Mouse (Mus musculus) neural tube, embryonic 15.5 days (tissue): Measurements from ENCODE around the gene Tbl1xr1. TPM values are rescaled to one million over a fixed set of nuclear protein-coding genes. Genes with fewer than 3 reads are reported as not detected.
A peak's percentile ranks its signal among the peaks of the same experiment; 100 is the strongest.

Source experiments
- ATAC-seq: fragments of 200-750 bp; cut with Nextera tagmentation; 2 replicates; pipeline ENCODE4 v1.8.0; 2017; ENCODE audit warnings: mild to moderate bottlenecking, moderate TSS enrichment, moderate library complexity; ENCODE audit not compliant: low FRiP score
- H3K27ac ChIP-seq: fragments of 300-500 bp; sonication (generic); replicated peaks from 2 replicates; pipeline ENCODE4 v1.5.1; 2015; ENCODE audit warnings: mild to moderate bottlenecking, inconsistent platforms
- H3K27me3 ChIP-seq: fragments of 300-500 bp; sonication (generic); replicated peaks from 2 replicates; pipeline ENCODE4 v1.6.1; 2015; ENCODE audit warnings: inconsistent platforms
- H3K36me3 ChIP-seq: fragments of 300-500 bp; sonication (generic); 2 replicates; pipeline ENCODE4 v1.6.1; 2015; ENCODE audit warnings: inconsistent platforms
- H3K4me1 ChIP-seq: fragments of 300-500 bp; sonication (generic); 2 replicates; pipeline ENCODE4 v1.6.1; 2015; ENCODE audit warnings: inconsistent platforms
- H3K4me2 ChIP-seq: fragments of 300-500 bp; sonication (generic); 2 replicates; pipeline ENCODE4 v1.6.1; 2015; ENCODE audit warnings: inconsistent platforms, mild to moderate bottlenecking, moderate library complexity
- H3K4me3 ChIP-seq: fragments of 300-500 bp; sonication (generic); replicated peaks from 2 replicates; pipeline ENCODE4 v1.5.1; 2015; ENCODE audit warnings: mild to moderate bottlenecking, inconsistent platforms
- H3K9ac ChIP-seq: fragments of 300-500 bp; sonication (generic); replicated peaks from 2 replicates; pipeline ENCODE4 v1.6.1; 2015; ENCODE audit warnings: mild to moderate bottlenecking, inconsistent platforms
- H3K9me3 ChIP-seq: fragments of 300-500 bp; sonication (generic); replicated peaks from 2 replicates; pipeline ENCODE4 v1.6.1; 2016; ENCODE audit warnings: inconsistent platforms
- WGBS: fragments of 180-500 bp; shearing (Covaris S2); methylation state at CpG from one replicate; pipeline ENCODE4 v1.1.7; 2015; ENCODE audit warnings: mixed read lengths; 5-methylcytosine and 5-hydroxymethylcytosine counted together
- polyA plus RNA-seq: library from polyadenylated mRNA; unstranded; fragments of >200 nt; fragmentation: Nextera tagmentation; extraction: Ambion mirVana; gene quantifications from 2 replicates; pipeline ENCODE4 v1.2.1, GENCODE M21; 2015

Tbl1xr1 gene
- polyA plus RNA-seq, result 16.1 and 18.3 TPM in 2 replicates

DNA sequence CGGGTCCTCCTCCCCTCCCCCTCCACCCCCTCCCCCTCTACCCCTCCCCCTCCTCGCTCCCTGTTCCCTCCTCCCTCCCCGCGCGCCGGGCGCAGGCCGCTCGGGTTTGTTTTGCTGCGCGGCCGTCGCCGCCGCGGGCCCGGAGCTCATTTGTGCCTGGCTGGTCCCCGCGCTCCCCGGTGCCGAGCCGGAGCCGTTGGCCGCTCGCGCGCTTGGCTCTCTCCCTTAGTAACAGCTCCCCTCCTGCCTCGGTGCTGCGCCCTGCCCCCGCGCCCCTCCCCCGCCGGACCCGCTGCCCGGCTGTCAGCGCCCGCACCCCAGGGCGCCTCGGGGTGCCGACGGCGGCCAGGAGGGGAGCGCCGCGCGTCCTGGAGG lies at the start of gene Tbl1xr1:
Gene Tbl1xr1, plus strand, starts transcription at position 92 of the 375 bp plus-strand sequence.
- no peaks in the 10 kb centered on the region for H3K36me3 ChIP-seq
- peak within 1 kb of the TSS; percentile 99 for H3K27ac ChIP-seq
- H3K9me3 ChIP-seq, result no peaks in the 10 kb centered on the region
- ATAC-seq, result peak; percentile 94
- H3K4me1 ChIP-seq, result peaks cover 40% of the 10 kb centered on the region
- peak within 1 kb of the TSS; percentile 74 for H3K4me2 ChIP-seq
- no peaks in the 10 kb centered on the region for H3K27me3 ChIP-seq
- 0% methylated on average over 24 of the region's 46 CpGs for whole genome bisulfite sequencing
- H3K4me3 ChIP-seq, result peak within 1 kb of the TSS; percentile 89
- H3K9ac ChIP-seq, result peak within 1 kb of the TSS; percentile 84

DNA sequence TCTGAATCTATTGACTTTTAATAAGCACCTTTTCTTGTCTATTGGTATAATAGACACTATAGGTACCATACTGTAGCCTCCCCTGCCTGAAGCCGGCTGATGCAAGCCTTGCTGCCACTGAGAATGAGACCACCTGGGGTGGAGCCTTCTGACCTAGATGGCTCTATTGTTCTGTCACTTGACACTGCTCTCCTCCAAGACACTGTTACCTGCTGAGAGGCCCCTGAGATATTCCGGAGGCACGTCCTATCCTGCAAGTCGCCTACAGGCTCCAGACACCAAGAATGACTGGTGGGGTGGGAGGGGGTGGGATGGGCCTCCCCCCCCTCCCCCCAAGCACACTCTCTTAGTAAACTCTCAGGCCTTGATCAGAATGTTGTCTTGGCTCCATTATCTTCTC lies 38.4 kb upstream of the Tbl1xr1 start:
- Histone ChIP-seq H3K4me3 (no peak overlapping the region), H3K36me3 (no peaks in the 10 kb centered on the region), H3K4me1 (no peaks in the 10 kb centered on the region), H3K9ac (no peak overlapping the region), H3K27ac (no peak overlapping the region), H3K27me3 (no peaks in the 10 kb centered on the region), H3K9me3 (no peaks in the 10 kb centered on the region), H3K4me2 (no peak overlapping the region)
- WGBS, result 22% methylated on average over 4 of the region's 4 CpGs
- no peak for ATAC-seq

DNA sequence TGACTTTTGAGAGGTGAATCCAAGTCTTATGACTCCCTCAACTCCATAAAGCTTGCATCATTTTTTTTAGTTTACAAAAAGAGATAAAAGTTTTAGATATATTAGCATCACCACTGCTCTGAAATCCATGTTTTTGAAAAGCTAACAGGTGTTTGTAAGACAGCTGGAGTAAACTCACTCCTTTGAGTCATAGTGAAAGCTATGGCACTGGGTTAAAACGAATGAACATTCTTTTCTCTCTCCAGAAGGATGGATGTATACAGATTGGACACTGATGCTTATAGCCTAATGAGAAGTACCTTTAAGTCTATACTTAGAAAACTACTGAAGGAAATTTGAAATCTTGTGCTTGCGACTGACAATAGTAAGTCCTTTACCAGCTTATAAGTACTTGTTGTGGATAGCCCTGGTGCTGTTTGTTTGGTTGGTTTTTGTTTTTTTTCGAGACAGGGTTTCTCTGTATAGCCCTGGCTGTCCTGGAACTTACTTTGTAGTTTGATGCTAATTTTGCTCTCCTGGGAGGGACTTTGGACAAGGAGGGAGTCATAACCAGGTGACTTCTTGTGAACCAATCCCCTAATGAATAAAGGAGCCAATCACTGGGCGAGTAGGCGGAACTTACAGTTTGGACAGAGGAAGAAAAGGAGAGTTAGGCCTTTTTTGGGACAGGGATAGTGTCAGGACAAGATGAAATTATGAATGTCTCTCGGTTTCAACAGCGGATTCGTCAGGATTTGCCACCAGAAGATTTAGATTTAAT lies 37.2 kb upstream of the Tbl1xr1 start:
- Histone ChIP-seq H3K9ac (no peak overlapping the region), H3K4me2 (no peak overlapping the region), H3K4me1 (no peaks in the 10 kb centered on the region), H3K27ac (no peak overlapping the region), H3K27me3 (no peaks in the 10 kb centered on the region), H3K4me3 (no peak overlapping the region), H3K36me3 (no peaks in the 10 kb centered on the region), H3K9me3 (no peaks in the 10 kb centered on the region)
- WGBS, result 95% methylated on average over 8 of the region's 8 CpGs
- no peak for ATAC-seq

DNA sequence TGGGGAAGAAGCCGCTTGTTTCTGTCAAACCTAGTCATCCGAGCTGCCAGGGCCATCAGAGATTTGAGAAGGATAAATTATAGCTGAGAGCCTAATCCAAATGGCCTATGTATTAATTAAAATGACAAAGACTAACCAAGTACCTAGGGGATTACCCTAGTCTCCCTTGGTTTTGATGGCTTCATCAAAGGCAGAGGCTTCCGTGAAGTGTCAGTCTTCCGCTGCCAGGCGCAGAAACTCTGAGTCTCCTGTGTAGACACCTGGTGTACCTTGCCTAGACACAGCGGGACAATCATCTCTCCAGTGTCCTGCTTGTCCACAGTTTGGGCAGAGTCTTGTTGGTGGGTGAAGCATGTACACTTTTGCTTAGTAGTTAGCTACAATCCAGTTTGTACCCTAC lies 35.8 kb upstream of the Tbl1xr1 start:
- Histone ChIP-seq H3K36me3 (no peaks in the 10 kb centered on the region), H3K4me1 (no peaks in the 10 kb centered on the region), H3K4me3 (no peak overlapping the region), H3K27ac (no peak overlapping the region), H3K9me3 (no peaks in the 10 kb centered on the region), H3K4me2 (no peak overlapping the region), H3K9ac (no peak overlapping the region), H3K27me3 (no peaks in the 10 kb centered on the region)
- WGBS, result 61% methylated on average over 6 of the region's 6 CpGs
- ATAC-seq, result no peak

DNA sequence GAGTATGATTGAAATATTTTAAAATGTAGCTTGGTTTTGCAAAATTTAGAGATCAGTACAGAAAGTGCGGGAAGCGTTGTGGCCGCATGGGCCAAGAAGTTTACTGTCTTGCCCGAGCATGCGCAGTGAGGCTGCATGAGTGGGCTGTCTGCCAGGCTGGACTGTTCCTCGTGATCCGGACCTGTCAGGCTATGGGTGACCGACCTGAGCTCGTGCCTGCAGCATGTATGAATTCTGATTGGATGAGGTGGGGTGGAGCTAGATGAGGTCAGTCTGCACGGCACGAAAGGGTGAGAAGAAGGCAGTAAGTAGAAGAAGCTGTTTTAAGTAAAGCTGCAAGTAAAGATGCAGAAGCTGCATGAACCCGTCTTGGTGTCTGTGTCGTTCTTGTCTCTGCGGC lies 29.2 kb upstream of the Tbl1xr1 start:
- WGBS, result 88% methylated on average over 14 of the region's 14 CpGs
- no peak overlapping the region for H3K4me2 ChIP-seq
- no peak overlapping the region for H3K9ac ChIP-seq
- H3K27me3 ChIP-seq, result no peaks in the 10 kb centered on the region
- no peaks in the 10 kb centered on the region for H3K36me3 ChIP-seq
- no peaks in the 10 kb centered on the region for H3K4me1 ChIP-seq
- H3K27ac ChIP-seq, result no peak overlapping the region
- no peak for ATAC-seq
- no peaks in the 10 kb centered on the region for H3K9me3 ChIP-seq
- no peak overlapping the region for H3K4me3 ChIP-seq

DNA sequence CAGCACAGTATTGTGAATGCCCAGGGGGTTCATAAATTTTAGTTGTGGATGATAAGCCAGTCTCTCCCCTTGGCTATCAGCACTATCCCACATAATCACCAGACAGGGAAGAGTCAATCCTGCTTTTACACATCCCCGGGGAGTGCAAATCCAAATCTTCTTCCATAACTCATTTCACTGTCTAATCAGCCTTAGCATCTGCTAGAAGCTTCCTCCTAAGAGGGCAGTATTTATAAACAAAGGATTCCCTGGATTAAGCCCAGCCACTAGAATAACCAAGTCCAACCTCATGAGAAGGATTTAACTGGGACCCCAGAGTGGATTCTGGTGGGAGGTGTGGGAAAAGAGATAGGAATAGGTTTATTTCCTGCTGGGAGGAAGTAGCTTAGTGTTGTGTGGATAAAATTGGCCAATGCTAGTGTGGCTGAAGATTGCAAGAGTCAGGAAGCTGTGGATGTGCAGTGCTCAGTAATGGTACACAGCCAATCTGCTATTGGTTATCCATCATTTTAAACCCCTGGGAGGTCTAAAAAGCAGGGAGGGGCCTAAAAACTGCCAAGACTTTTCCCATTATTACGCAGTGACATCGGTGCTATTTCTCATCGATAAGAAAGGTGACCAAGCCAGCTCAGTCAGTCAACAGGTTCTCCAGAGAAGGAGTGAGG lies 19.7 kb upstream of the Tbl1xr1 start:
- H3K4me2 ChIP-seq, result no peak overlapping the region
- WGBS, result 60% methylated on average over 4 of the region's 4 CpGs
- no peak overlapping the region for H3K9ac ChIP-seq
- no peaks in the 10 kb centered on the region for H3K36me3 ChIP-seq
- no peak overlapping the region for H3K4me3 ChIP-seq
- no peaks in the 10 kb centered on the region for H3K4me1 ChIP-seq
- no peaks in the 10 kb centered on the region for H3K9me3 ChIP-seq
- H3K27me3 ChIP-seq, result no peaks in the 10 kb centered on the region
- no peak; the same call in 1 of the 2 replicates for ATAC-seq
- H3K27ac ChIP-seq, result no peak overlapping the region

DNA sequence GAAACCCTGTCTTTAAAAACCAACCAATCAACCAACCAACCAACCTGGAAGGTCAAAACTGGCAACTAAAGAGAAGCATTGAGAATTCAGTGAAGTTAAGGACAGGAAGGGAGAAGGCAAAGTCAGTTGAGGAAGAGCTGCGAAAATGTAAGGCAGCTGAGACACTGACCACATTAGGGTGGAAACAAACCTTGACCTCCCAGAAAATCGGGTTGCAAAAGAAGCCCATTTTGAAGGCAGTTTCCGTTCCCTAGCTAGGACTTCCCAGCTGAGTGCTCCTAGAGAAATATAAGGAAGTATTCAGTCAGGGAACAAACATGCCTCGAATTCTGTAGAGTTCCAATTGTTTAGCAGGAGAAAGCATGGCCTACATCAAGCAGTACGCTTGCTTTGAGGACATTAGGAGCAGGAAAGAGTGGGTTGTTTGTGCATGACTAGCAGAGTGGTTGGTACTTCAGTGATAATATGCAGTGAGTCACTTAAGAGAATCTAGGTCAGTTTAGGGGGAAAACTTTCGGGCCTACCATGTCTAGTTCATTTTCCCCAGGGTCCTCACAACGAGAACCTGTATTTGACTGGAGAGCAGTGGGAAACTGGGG lies 18.1 kb upstream of the Tbl1xr1 start:
- Histone ChIP-seq H3K9me3 (no peaks in the 10 kb centered on the region), H3K36me3 (no peaks in the 10 kb centered on the region), H3K4me3 (no peak overlapping the region), H3K4me2 (no peak overlapping the region), H3K4me1 (no peaks in the 10 kb centered on the region), H3K27me3 (no peaks in the 10 kb centered on the region), H3K9ac (no peak overlapping the region), H3K27ac (no peak overlapping the region)
- no peak for ATAC-seq
- 87% methylated on average over 7 of the region's 7 CpGs for WGBS

DNA sequence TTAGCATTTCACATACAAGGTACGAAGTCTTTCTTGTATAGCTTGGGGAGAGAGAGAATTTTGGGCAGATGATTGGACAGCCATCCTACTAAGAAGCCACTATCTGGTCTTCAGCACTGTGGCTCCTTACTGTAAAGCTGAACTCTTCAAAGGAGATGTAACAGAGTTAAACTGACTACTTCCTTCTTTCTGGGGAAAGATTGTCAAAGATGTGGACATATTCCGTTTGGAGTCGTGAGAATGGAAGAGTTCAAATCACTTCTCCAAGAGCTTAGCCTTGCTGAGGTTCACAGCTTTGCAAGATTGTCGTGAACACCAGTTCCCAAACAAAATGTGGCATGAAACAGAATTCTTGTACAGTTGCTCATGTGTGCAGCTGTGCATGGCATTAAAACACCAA lies 15.3 kb upstream of the Tbl1xr1 start:
- WGBS, result 93% methylated on average over 4 of the region's 4 CpGs

DNA sequence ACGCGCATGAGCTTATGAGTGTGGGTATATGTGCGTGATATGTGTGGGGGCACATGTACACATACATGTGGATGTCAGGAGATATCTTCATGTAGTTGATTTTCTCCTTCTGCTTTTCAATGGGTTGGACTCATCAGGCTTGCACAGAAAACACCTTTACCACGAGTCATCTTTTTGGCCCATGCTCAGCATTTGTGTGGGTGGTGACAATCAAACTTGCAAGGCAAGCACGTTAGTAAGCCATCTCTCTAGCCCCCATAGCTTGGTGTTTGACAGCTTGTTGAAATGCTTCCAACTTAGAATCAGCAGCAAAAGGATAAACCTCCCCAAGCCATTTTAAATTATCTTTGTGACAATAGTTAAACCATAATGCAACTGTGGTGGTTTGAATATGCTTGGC lies 7.8 kb upstream of the Tbl1xr1 start:
- Histone ChIP-seq H3K4me3 (no peak overlapping the region), H3K9me3 (no peaks in the 10 kb centered on the region), H3K36me3 (no peaks in the 10 kb centered on the region), H3K27ac (no peak overlapping the region), H3K27me3 (no peaks in the 10 kb centered on the region), H3K4me1 (0 out of 2 replicates have a peak, but pooled peaks cover 4% of the 10 kb centered on the region), H3K4me2 (no peak overlapping the region), H3K9ac (no peak overlapping the region)
- ATAC-seq, result no peak
- WGBS, result 90% methylated on average over 5 of the region's 5 CpGs

More for the DNA sequence above, 15.3 kb upstream of the Tbl1xr1 start:
- Histone ChIP-seq H3K4me3 (no peak overlapping the region), H3K4me1 (no peaks in the 10 kb centered on the region), H3K4me2 (no peak overlapping the region), H3K9ac (no peak overlapping the region), H3K27me3 (no peaks in the 10 kb centered on the region), H3K36me3 (no peaks in the 10 kb centered on the region), H3K27ac (no peak overlapping the region), H3K9me3 (no peaks in the 10 kb centered on the region)
- no peak for ATAC-seq

DNA sequence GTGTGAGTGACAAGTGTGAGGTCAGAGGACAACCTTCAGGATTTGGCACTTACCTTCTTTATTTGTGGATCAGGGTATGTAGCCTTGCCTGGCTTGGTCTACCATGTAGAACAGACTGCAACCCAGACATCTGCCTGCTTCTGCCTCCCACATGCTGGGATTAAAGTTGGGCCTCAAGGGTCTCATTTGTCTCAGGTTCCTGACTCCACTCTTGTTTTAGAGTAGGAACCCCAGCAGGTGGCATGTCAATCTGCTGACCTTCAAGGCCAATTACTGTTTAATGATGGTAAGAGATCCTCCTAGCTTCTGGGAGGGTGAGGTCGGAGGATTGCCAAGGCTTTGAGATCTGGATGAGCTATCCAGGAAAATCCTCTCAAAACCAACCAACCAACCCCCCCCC lies 2.5 kb upstream of the Tbl1xr1 start:
- Histone ChIP-seq H3K4me2 (peak overlapping the region; percentile 74), H3K9ac (no peak overlapping the region), H3K27ac (no peak overlapping the region), H3K27me3 (no peaks in the 10 kb centered on the region), H3K9me3 (no peaks in the 10 kb centered on the region), H3K4me3 (no peak overlapping the region), H3K36me3 (no peaks in the 10 kb centered on the region), H3K4me1 (peaks cover 27% of the 10 kb centered on the region)
- 47% methylated on average over 1 of the region's 1 CpGs for WGBS
- no peak for ATAC-seq

DNA sequence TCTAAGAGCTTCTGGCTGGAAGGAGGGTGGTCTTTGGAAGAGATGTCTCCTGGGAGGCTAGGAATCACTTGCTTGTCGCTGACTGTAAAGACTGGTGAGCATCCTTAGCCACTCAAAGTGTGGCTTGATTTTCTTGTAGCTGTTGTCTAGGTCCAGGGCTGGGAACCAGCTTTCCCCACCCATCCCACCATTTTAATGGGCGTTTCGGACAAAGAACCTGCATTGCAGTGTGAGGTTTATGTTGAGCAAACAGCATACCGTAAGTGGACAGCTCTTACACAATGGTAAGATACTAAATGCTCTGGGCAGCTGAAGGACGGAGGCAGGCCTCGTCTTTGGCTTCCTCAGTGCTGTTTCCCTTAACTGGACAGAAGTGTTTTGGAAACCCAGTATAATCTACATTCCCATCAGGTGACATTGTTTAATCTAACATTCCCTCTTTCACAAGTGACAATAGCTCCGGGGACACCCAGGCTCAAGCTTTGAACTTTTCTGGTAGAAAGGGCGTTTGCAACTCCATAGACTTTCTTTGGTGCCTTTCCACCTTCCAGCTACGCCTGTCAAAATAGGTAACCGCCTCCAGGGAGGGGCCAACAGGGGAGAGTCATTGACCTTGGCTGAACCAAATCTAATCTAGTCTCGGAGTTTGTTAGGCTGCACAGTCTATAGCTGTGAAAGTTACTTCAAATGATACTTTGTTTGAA lies 1.7 kb upstream of the Tbl1xr1 start:
- Histone ChIP-seq H3K4me2 (peak overlapping the region; percentile 74), H3K4me1 (peaks cover 34% of the 10 kb centered on the region), H3K9ac (no peak overlapping the region), H3K27ac (0 out of 2 replicates have a peak overlapping the region, but pooled peaks have one; percentile 2), H3K36me3 (no peaks in the 10 kb centered on the region), H3K9me3 (no peaks in the 10 kb centered on the region), H3K4me3 (peak overlapping the region; percentile 89), H3K27me3 (no peaks in the 10 kb centered on the region)
- ATAC-seq, result no peak
- WGBS, result 13% methylated on average over 11 of the region's 11 CpGs
